Mouse (Mus musculus) spleen, adult 2 months (tissue): ENCODE data around the gene Il17c.

Experiments used
- CTCF ChIP-seq: fragments of 200-500 bp; IDR thresholded peaks from 2 replicates; pipeline ENCODE4 v1.5.1; 2011; ENCODE audit warnings: mild to moderate bottlenecking, inconsistent platforms; ENCODE audit not compliant: insufficient read depth, insufficient read length, insufficient replicate concordance; ENCODE audit errors: extremely low read depth
- POLR2A ChIP-seq: fragments of 200-500 bp; IDR thresholded peaks from 2 replicates; pipeline ENCODE4 v1.6.1; 2011; ENCODE audit warnings: low read depth, low read length, inconsistent platforms

GRCm38 (mm10) chr8:122432443-122433268 lies 10.8 kb downstream of the Il17c start, which contains the start of gene Cyba:
- no peak for TF ChIP-seq CTCF
- TF ChIP-seq POLR2A: peak; percentile 78
